Mouse (Mus musculus) T-cell, adult 66 days (primary cell): ENCODE results near the gene Lcp1. TPM values are rescaled to one million over a fixed set of nuclear protein-coding genes. Genes with fewer than 3 reads are reported as not detected.

Source experiments
- total RNA-seq, 2 experiments: library from RNA; stranded (reverse); gene quantifications; 3 replicates in 1 of 2; 4 replicates in 1 of 2; pipeline ENCODE4 v1.2.4; 2023

The Lcp1 gene
- 100 to 1,000 TPM; 516 to 547 TPM for total RNA-seq

GRCm38 (mm10) chr14:75130501-75131318 lies at the start of gene Lcp1, which contains the start of gene Lrrc63:
Lcp1 (plus strand) TSS chr14:75131101.
Lrrc63 (minus strand) TSS chr14:75130881.

GRCm38 (mm10) chr14:75242087-75242486 lies 111.2 kb downstream of the Lcp1 start, which contains the start of gene Cpb2:
Cpb2 (plus strand) TSS chr14:75242287.

Other genes with a start within 250 kb of the Lcp1 start
- gene Lrch1, start 183.2 kb upstream of the Lcp1 start, total RNA-seq = 10 to 100 TPM; 58.0 to 69.4 TPM
- gene Rubcnl, start 115.1 kb upstream of the Lcp1 start, total RNA-seq = 1 to 10 TPM in 1 of 2 experiments, under 1 TPM in 1; 0.59 to 1.9 TPM
- gene Lrrc63, start 220 bp upstream of the Lcp1 start, total RNA-seq = not detected
- not detected for gene Cpb2, start 111.2 kb downstream of the Lcp1 start, total RNA-seq
- 10 to 100 TPM; 48.9 to 59.7 TPM for gene Zc3h13, start 153.3 kb downstream of the Lcp1 start, total RNA-seq